Comparison of ENCODE assay signal across 18 mouse cellular contexts in genomic region chr11:87704289-87704688, GRCm38 (mm10). TPM values are rescaled to one million over a fixed set of nuclear protein-coding genes. Genes with fewer than 3 reads are reported as not detected.
DNase-seq lines count a peak whose midpoint lies in the region; ATAC-seq and TF ChIP-seq lines count a peak whose summit lies in the region.
"Had no signal": no experiment of that assay in that cellular context is flagged by ENCODE, and none has a peak within 500 bp of the region (broad histone marks: within the 10 kb centered on the region; RNA-seq: fewer than 3 reads in every experiment).

No protein-coding gene starts in this region.

- peak; percentile 40; the same call in 1 of the 2 replicates for ATAC-seq in liver, postnatal 0 days
- ATAC-seq: forebrain, embryonic 16.5 days had no signal

- 50% methylated on average over 9 of the region's 9 CpGs for WGBS in kidney, adult 2 months
- WGBS in liver, postnatal 0 days (ENCODE audit: insufficient replicate concordance): 68% methylated on average over 9 of the region's 9 CpGs

- H3K4me3 ChIP-seq in kidney, adult 2 months (ENCODE audit: insufficient read depth, low read depth, low read length): no peak overlapping the region
- no peak overlapping the region for H3K4me3 ChIP-seq in liver, postnatal 0 days (ENCODE audit: low read depth, low read length)
- H3K4me3 ChIP-seq: erythroblast, embryonic 14.5 days; limb, embryonic 15.5 days had no signal

- no peak for TF ChIP-seq POLR2A in kidney, adult 2 months (IDR thresholded peaks at IDR 0.05; ENCODE audit: low read depth, low read length)

- no peaks in the 10 kb centered on the region for H3K27me3 ChIP-seq in kidney, adult 2 months (replicated peaks; ENCODE audit: control insufficient read depth, insufficient read depth, low read length)
- no peaks in the 10 kb centered on the region for H3K27me3 ChIP-seq in liver, postnatal 0 days (ENCODE audit: insufficient read depth, low read length)
- H3K27me3 ChIP-seq: limb, embryonic 15.5 days had no signal

- TF ChIP-seq CTCF in kidney, adult 2 months (conservative IDR thresholded peaks at IDR 0.05; ENCODE audit: insufficient read depth, insufficient read length, low read depth, low read length): 0 out of 2 replicates have a peak, but pooled peaks have one; percentile 2
- no peak for TF ChIP-seq CTCF in liver, postnatal 0 days (IDR thresholded peaks at IDR 0.05; ENCODE audit: low read depth)

- no peaks in the 10 kb centered on the region for H3K36me3 ChIP-seq in kidney, adult 2 months (ENCODE audit: control insufficient read depth, insufficient read depth, low read length)
- no peaks in the 10 kb centered on the region for H3K36me3 ChIP-seq in liver, postnatal 0 days (replicated peaks; ENCODE audit: insufficient read depth, low read length)
- H3K36me3 ChIP-seq: limb, embryonic 15.5 days had no signal

- peak; percentile 25 to 36 for DNase-seq in cerebellum, postnatal 10 days
- no peak for DNase-seq in cerebellum, adult 9-11 months
- peak; percentile 81 for DNase-seq in kidney, adult 2 months
- DNase-seq in kidney, postnatal 36 days: peak; percentile 66 to 76
- peak; percentile 45 for DNase-seq in liver, postnatal 0 days
- DNase-seq in embryo, embryonic 10.5 days (ENCODE audit: low spot score): no peak
- no peak for DNase-seq in right cerebral cortex, adult 18-20 months
- no peak for DNase-seq in lung, postnatal 4 days
- DNase-seq: cerebellum, postnatal 36 days; heart, adult 11 months; lung, postnatal 14 days; spleen, adult 18-20 months; thymus, postnatal 4 days had no signal

- no peak overlapping the region for H3K9ac ChIP-seq in liver, postnatal 0 days (replicated peaks)
- H3K9ac ChIP-seq: hindbrain, embryonic 14.5 days; limb, embryonic 15.5 days had no signal

- H3K9me3 ChIP-seq in liver, postnatal 0 days (ENCODE audit: low read length): no peaks in the 10 kb centered on the region
- H3K9me3 ChIP-seq: limb, embryonic 15.5 days had no signal

- no peak overlapping the region for H3K27ac ChIP-seq in kidney, adult 2 months (ENCODE audit: insufficient read depth, low read depth, low read length)
- peak overlapping the region; percentile 74 for H3K27ac ChIP-seq in liver, postnatal 0 days (ENCODE audit: low read depth)
- H3K27ac ChIP-seq: hindbrain, embryonic 14.5 days; kidney, postnatal 0 days; limb, embryonic 15.5 days had no signal

- H3K4me2 ChIP-seq in liver, postnatal 0 days (ENCODE audit: low read depth, low read length): peak overlapping the region; percentile 43
- H3K4me2 ChIP-seq: hindbrain, embryonic 14.5 days; limb, embryonic 15.5 days had no signal

- peaks cover 4% of the 10 kb centered on the region; the same call in 1 of the 2 replicates for H3K4me1 ChIP-seq in kidney, adult 2 months (ENCODE audit: control insufficient read depth, insufficient read depth, low read length)
- H3K4me1 ChIP-seq in liver, postnatal 0 days (ENCODE audit: insufficient read depth): peaks cover 48% of the 10 kb centered on the region

- no peak for TF ChIP-seq EP300 in liver, postnatal 0 days (IDR thresholded peaks at IDR 0.05; ENCODE audit: low read depth)

RNA-seq across cellular contexts. Expression of gene Supt4a, which starts 33.1 kb away (rescaled TPM):
- 96.9 and 135 TPM in 2 replicates for polyA plus RNA-seq in kidney, adult 2 months (2012; rRNA removed)
- 114 and 120 TPM in 2 replicates for polyA plus RNA-seq in liver, postnatal 0 days (2015; fragmentation: Nextera tagmentation; extraction: Ambion mirVana)

RNA-seq across cellular contexts. Expression of gene Rnf43, which starts 41.8 kb away (rescaled TPM):
- 4.0 and 4.6 TPM in 2 replicates for polyA plus RNA-seq in kidney, adult 2 months (2012; rRNA removed)
- polyA plus RNA-seq in liver, postnatal 0 days (2015; fragmentation: Nextera tagmentation; extraction: Ambion mirVana): 4.2 and 5.8 TPM in 2 replicates

RNA-seq across cellular contexts. Expression of gene Tspoap1, which starts 56.1 kb away (rescaled TPM):
- polyA plus RNA-seq in kidney, adult 2 months (2012; rRNA removed): 3.1 and 4.2 TPM in 2 replicates
- 0.59 and 1.2 TPM in 2 replicates for polyA plus RNA-seq in liver, postnatal 0 days (2015; fragmentation: Nextera tagmentation; extraction: Ambion mirVana)

Comparison
In these comparisons a context has a peak if more than half of its experiments do, and no peak if none do; other contexts are left out.
1. DNase-seq: peak in cerebellum, postnatal 10 days (2 of 2), kidney, adult 2 months (single experiment), kidney, postnatal 36 days (2 of 2) and liver, postnatal 0 days (single experiment); none in cerebellum, adult 9-11 months (single experiment), embryo, embryonic 10.5 days (single experiment), right cerebral cortex, adult 18-20 months (single experiment) and lung, postnatal 4 days (0 of 2).